Mouse (Mus musculus) heart, postnatal 25 days (tissue): Measurements from ENCODE around the gene Tmem41b. TPM values are rescaled to one million over a fixed set of nuclear protein-coding genes. Genes with fewer than 3 reads are reported as not detected.
"Not testable (repeated sequence)": the region's sequence is repeated elsewhere in the genome, so short reads cannot be mapped to it uniquely, and the experiment has no call there.

Experiments used
- DNase-seq: peaks from one replicate; pipeline ENCODE4 v3.0.0; 2022; ENCODE audit warnings: low spot score
- intact Hi-C: fragments of 180-260 bp; cut with DNase I; formaldehyde crosslinking; loops from one replicate; pipeline ENCODE4 v1.15.1; 2025
- total RNA-seq, 2 experiments: library from RNA; stranded (reverse); gene quantifications; 2 replicates each; pipeline ENCODE4 v1.2.3; 2021

Gene Tmem41b
- 10 to 100 TPM; 45.8 to 56.8 TPM for total RNA-seq

DNA sequence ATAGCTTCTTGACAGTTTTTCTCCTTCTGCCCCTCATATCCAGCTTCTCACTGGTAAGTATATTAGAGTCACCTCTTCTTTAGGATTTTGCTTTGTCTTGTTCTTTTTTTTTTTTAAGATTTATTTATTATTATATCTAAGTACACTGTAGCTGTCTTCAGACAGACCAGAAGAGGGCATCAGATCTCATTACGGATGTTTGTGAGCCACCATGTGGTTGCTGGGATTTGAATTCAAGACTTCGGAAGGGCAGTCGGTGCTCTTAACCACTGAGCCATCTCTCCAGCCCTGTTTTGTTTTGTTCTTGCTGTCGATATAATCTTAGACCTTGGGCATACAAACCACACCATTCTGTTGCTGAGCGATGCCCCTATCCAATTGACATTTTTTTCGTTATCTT lies at the start of gene Tmem41b:
Gene Tmem41b (minus strand): TSS at position 155 of the 400 bp plus-strand sequence.
- intact Hi-C loops, DNase-seq: not testable (repeated sequence)

DNA sequence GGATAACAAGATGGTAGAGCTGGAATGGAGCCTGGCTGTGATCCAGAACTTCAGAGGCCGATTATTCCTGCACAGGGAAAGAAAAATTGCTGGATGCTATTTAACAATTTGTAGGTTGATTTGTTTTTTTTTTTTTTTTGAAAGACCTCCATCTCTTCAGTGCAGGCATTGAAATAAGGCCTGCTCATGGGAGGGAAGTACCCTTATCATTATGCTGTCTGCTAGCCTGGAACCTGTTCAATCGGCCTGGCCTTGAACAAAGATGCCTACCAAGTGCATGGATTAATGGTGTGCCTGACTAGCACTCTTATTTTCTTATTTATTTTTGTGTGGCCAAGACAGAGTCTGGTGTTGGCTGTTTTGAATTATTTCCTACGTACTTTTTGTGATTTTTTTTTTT lies 43.6 kb upstream of the Tmem41b start:
- intact Hi-C loops = no loop called here
- no peak for DNase-seq

GRCm38 (mm10) chr7:110028826-110029225 lies 42.1 kb upstream of the Tmem41b start:
- intact Hi-C loops = no loop called here
- no peak for DNase-seq

DNA sequence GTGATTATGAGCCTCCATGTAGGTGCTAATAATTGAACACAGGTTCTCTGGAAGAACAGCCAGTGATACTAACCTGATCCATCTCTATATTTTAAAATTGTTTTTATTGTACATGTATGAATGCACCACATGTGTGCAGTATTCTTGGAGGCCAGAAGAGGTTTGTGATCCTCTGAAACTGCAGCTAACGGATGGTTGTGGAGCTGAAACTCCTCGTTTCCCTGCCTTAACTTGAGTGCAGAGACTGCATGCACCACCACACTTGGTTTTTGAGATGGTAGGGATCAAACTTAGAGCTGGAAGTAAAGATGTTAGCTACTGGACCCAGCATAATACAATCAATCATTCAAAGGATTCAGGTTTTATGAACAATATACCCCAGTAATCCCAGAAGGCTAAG lies 39.9 kb upstream of the Tmem41b start:
- intact Hi-C loops = no loop called here
- DNase-seq = no peak

- intact Hi-C loops = no loop called here
- no peak for DNase-seq
Measured at GRCm38 (mm10) chr7:110023553-110023952, 36.8 kb upstream of the Tmem41b start.

DNA sequence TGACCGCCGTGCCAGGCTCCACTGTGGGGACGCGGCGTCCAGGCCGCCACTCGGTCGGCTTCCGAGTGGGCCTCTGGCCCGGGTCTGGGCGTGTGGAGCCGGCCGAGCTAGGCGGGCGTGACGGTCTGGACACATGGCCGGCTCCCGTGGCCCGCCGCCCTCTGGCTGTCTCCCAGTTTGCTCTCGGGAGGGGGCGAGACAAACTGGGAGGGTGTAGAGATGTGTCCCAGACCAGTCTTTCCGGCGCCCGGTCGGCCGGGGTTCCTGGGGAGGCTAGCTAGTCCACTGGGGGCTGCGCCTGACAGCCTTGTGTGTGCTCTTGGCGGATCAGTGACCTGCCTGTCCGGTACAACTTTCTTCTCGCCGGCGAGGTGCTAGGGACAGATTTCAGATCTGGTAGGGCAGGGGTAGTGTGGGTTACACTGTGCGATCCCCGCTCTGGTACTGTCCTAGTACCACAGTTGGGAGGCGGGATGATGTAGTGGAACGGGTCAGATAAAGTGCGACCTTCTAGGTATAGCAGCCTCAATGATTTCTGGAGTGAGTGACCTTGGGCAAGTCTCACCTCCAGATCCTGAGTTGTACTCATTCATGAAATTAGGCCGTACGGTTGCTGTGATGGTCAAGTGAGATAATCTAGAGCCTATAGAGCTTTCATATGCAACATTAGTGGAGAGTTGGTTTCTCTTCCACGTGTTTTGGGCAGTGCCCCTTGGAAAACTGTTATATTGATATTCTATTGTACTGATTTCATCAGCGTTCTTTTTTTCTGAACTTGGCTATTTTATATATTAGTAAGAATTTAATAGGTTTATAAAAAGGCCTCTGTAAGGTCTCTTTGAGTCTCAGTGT lies 32.1 kb upstream of the Tmem41b start:
- intact Hi-C loops = loop anchor here (2.0 kb wide), 3 partner anchors 22 to 42 kb away; partner anchors contain the start of gene Zfp143
- DNase-seq = peak; percentile 62

- intact Hi-C loops = loop anchor here (2.0 kb wide), 3 partner anchors 21 to 43 kb away; partner anchors contain the start of gene Zfp143
- DNase-seq = peak; percentile 87
Measured at GRCm38 (mm10) chr7:110018117-110018630, 31.4 kb upstream of the Tmem41b start, which contains the start of gene Ipo7. TSS of gene Ipo7 (plus strand) at chr7:110018274.

DNA sequence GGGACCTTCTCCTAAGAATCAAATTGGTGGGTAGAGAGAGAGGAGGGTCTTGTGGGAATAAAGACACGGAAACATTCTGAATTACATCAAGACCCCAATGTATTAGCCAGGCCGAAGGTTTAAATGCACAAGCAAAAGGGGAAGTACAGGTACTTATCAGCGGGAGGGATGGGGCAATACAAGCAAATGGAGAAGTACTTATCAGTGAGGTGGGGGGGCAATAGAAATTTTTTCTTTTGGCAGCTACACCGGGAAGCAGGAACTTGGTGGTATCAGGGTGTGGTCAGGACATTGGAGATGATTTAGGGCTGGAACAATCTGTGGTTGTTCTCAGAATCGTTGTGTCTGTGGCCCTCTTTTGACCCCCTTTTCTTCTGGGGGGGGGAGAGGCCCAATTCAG lies 27.5 kb upstream of the Tmem41b start:
- intact Hi-C loops = no loop called here

GRCm38 (mm10) chr7:110011417-110011816 lies 24.7 kb upstream of the Tmem41b start:
- DNase-seq = no peak
- intact Hi-C loops = no loop called here

More for the DNA sequence above, 27.5 kb upstream of the Tmem41b start:
- no peak for DNase-seq

GRCm38 (mm10) chr7:110009084-110009483 lies 22.4 kb upstream of the Tmem41b start:
- no peak for DNase-seq
- intact Hi-C loops = no loop called here

DNA sequence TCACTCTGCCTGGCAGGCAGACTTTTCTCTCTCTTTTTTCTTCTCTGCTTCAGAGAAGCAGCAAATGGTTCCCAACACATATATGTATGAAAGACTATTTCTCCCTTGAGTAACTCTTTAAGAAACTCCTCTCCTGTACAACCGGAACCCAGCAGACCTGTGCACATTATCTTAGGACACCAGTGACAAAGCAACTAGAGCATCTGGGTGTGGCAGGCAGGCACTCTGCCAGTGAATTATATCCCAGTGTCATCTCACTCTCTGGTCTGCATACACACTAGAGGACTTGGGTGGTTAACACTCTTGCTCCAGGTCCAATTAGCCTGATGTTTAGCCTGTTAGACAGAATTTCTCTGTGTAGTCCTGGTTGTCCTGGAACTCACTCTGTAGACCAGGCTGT lies 21.8 kb upstream of the Tmem41b start:
- DNase-seq = no peak
- intact Hi-C loops = no loop called here

DNA sequence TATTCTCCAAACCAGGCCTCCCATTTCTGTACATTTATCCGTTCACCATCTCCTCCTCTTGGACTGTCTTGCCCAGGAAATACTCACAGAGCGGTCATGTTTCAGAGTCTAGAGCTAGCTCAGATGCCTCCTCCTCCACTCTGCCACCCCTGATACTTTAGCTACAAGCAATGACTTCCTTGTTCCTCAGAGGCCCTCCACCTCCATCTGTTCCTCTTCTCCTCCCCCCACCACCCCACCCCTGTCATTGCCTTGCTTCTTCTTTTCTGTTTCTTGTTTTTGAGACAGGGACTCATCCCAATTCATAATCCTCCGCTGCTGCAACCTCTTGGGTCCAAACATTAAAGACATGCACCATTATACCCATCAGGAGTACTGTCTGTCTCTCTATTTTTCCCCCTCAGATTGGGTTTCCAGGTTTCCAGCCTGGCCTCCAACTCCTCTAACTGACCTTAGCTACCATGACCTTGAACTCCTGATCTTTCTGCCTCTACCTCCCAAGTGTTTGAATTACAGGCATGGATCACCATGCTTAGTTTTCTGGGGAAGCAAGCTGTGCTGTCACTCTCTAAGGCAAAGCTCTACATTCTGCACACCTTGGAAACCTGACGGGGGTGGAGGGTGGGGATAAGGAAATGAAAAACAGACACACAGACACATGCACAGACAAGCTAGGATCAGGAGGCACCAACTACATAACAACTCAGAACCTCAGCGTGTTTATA lies 19.9 kb upstream of the Tmem41b start:
- intact Hi-C loops = no loop called here
- DNase-seq = no peak

DNA sequence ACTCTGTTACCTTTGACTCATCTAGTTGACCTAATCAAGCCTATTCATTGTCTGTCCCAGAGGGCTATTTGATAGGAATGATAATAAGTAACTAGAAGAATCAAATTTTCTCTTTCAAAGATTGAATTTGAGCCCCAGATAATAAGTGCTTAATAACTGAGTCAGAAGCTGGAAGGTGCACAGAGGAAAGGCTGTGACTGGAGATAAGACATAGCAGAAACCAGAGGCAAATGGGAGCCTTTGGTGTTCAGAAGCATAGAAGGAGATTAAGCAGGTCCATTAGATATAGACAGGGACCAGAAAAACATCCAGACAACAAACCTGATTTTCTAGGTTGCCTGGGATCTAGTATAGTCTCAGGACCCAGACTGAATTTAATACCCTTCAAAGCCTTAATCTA lies 19.2 kb upstream of the Tmem41b start:
- DNase-seq = no peak
- intact Hi-C loops = no loop called here

- intact Hi-C loops = no loop called here
- peak; percentile 21 for DNase-seq
Measured at GRCm38 (mm10) chr7:110002968-110003367, 16.2 kb upstream of the Tmem41b start.

GRCm38 (mm10) chr7:110002092-110002491 lies 15.4 kb upstream of the Tmem41b start:
- no peak for DNase-seq
- intact Hi-C loops = no loop called here

DNA sequence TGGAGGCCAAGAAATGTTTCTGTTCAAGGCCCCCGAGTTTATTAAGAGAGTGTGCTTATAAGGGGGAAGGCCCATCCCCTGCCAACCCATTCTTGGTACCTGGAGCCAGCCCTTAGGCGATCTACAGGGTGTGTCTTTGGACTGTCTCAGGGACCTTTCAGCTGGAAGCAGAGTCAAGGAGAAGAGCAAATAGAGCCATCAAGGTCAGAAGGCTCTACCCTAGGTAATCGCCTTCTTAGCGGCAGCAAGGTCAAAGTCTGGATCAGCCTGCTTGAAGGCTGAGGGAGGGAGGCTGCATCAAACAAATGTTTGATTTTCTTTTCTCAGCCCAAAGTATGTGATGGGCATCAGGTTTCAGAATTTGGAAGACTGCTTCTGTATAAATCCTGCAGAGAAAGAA lies 11.7 kb upstream of the Tmem41b start:
- DNase-seq = no peak
- intact Hi-C loops = no loop called here

GRCm38 (mm10) chr7:109993157-109993959 lies 6.6 kb upstream of the Tmem41b start:
- peak; percentile 20 for DNase-seq
- intact Hi-C loops = loop anchor here (2.0 kb wide), 1 partner anchor 67 kb away; the partner anchor contains the start of gene Zfp143

- no peak for DNase-seq
- intact Hi-C loops = no loop called here
Measured at GRCm38 (mm10) chr7:109991286-109991685, 4.6 kb upstream of the Tmem41b start.

DNA sequence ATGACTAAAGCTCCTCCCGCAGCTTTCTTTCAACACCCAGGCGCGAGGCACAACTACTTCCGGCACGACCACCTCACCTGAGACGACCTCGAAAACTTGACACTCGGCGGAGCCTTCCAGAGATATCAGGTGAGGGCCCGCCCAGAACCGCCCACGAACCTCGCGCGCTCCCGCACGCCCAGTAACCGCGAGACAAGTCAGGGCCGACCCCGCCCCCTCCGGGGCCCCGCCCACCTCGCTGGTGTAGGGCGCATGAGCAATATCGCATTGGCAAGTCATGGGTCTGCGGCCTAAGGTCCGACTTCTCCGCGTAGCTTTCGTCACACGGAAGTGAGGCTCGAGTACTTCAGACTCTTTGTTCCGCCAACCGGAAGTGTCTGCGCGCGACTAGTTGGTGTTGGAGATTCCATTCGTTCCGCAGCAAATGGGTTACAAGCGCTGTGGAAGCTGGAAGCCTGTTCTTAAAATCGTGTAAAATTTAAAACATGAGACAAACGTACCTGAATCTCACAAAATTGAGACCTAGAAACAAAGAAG lies 528 bp downstream of the Tmem41b start:
- peak; percentile 99 for DNase-seq
- intact Hi-C loops = no loop called here
